Mouse (Mus musculus) urinary bladder, postnatal 36 days (tissue): Measurements from ENCODE around the gene Flt4.
"Not testable (repeated sequence)": the region's sequence is repeated elsewhere in the genome, so short reads cannot be mapped to it uniquely, and the experiment has no call there.

ENCODE experiments used
- DNase-seq, 2 experiments: peaks; one replicate each; pipeline ENCODE4 v3.0.0; 2022; ENCODE audit warnings: low spot score in 2 of 2, mixed read lengths in 1 of 2

Flt4 gene

DNA sequence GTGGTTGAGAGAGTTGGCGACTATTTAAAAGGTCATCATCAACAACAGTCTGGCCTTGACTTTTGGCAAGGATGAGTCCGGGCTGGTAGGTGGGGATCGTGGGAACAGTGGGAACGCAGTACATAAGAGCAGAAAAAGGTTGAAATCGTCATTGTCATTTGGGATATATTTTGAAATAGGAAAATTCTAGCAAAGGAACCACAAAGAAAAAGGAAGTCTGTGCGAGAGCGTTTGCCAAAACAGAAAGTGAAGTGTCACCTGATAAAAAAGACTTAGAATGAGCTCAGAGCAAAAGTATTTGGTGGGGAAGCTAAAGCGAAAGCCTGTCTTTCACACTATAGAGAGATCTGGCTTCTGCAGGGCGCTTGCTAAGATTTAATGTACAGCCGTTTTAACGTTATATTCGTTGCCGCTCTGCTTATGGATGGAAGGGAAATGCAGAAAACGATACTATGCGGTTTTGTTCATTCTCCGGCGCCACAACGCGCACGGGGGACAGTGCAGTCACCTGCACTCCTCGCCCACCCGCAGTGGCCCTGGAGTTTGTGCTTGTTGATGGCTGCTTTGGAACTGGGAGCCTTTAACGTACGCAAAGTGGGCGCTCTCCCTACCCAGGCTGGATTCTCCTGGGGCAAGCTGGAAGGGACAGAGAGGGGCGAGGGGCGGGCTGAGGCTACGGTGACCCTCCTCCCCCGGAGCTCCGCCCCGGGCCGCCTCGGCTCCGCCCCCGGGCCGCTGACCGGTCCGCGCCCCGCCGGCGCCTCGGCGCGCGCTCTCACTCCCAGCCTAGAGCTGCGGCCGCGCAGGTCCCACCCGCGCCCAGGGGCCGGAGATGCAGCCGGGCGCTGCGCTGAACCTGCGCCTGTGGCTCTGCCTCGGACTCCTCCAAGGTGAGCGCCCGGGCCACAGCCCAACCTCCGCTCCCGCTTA, at the start of gene Flt4:
TSS of gene Flt4 (plus strand) at position 326 of the 930 bp plus-strand sequence.
- DNase-seq = not testable (repeated sequence)

DNA sequence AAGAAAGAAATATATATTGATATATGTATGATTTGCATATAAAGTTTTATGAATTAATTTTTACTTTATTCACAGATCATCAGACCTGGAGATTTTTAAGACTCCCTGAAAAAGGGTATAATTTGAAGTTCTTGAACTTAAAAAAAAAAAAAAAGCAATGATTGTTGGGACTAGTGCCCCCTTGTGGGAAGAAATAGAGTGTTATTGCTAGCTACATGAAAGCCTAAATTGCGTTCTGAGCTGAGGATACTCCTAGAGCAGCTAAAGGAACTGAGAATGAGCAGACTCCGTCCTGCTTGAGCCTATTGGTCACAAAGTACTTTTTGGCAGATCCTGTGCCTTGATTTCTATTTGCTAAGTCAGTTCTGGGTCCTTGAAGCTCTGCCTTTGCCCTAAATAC, 34.0 kb upstream of the Flt4 start:
- DNase-seq = not testable (repeated sequence)

DNA sequence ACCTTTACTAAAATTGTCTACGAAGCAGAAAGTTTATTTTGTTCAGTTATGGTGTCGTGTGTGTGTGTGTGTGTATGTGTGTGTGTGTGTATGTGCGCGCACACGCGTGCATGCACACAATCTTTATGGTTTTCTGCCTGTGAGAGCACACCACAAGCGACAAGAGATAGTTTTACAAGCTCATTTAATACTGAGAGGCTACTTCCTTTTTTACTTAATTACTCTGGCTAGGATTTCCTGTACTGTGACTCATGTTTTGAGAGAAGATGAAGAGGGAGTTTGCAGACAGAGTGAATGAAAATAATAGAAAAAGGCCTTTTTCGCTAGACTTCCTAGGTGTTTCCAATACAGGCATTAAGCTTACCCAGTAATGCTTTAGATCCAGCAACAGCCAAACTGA, 28.6 kb upstream of the Flt4 start:
- DNase-seq = not testable (repeated sequence)

DNA sequence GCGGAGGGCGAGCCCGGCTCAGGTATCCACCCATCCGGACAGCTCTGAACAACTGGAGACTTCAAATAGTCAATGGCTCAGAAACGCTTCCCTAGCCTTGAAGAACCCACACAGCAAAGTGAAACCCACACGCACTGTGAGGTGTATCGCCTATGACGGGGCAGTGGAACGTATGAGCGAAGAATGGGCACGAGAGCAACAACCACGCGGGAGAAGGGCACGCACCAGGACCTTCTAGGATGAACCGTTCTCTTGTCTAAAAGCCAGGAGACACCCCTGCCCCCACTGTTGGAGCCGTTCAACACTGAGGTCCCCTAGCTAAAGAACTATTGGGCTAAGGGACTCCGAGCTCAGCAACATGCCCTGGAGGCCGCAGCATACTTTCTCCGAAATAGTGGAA, 18.9 kb upstream of the Flt4 start:
- DNase-seq = no peak

DNA sequence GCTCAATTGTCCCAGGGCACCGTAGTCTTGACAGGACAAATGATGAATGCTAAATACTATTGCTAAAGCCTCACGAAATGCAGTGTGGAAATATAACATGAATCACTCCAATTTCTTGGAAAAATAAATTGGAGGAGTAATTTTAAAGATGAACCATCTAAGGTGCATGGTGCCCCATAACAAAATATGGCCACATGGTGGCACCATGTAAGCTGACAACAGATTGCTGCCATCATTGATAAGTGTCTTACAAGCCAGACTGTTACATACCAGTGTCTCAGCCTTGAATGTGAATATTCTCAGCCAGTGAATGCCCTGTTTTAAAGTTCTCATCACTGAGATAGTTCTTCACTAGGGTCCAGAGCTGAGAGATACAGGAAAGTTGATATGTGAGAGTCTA, 11.9 kb upstream of the Flt4 start:
- DNase-seq = not testable (repeated sequence)

DNA sequence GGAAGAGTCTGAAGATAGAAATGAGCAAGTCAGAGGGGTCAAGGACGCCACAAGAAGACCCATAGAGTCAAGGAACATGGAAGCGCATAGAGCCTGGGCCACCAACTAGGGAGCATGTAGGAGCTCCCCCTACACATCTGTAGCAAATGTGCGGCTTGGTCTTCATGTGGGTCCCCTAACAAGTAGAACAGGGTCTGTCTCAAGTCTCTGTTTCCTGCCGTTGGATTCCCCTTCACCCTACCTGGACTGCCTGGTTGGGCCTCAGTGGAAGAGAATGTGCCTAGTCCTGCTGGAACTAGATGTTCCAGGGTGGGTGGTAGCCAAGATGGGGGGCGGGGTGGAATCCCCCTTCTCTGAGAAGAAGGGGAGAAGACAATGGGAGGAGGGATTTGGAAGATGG, 757 bp upstream of the Flt4 start:
- DNase-seq = not testable (repeated sequence)

DNA sequence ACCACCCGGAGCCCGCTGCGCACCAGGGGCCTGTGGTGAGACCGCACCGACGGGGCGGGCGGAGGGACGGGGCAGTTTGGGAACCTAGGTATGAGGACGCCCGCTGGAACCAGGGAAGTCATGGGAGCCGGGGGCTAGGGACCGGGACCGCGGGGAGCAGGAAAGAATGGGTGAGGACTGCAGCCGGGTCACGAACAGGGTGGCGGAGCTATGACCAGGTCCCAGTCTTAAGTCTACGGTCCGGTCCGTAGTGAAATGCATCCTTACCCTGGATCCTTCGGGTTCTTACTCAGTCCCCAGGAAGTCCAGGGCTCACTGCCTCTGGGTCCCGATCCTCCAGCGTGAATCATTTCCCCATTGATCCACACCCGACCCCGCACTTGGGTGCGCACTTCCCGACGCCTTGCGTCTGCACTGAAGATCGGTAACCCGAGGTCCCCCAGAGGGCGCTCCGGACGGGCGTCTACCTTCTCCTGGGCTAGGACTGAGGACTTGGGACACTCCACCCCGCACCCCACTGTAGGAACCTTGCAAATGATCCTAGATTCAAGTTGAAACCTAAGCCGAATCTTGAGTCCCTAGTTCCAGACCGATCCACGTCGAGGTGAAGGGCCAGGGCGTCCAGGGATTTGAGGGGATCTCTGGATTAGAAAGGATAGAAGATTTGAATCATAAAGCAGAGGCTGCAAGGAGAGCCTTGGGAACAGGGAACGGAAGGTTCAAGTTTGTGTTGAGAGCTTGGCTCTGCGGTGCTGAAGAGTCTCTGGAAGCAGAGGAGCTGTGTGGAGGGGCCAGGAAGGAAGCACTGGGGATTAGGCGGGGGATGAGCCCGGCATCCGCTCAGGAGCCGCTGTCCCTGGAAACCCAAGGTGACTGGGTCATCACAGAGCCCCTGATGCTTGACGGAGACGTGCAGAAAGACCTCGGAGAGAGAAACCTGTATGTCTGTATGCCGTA, 1.1 kb downstream of the Flt4 start:
- not testable (repeated sequence) for DNase-seq

DNA sequence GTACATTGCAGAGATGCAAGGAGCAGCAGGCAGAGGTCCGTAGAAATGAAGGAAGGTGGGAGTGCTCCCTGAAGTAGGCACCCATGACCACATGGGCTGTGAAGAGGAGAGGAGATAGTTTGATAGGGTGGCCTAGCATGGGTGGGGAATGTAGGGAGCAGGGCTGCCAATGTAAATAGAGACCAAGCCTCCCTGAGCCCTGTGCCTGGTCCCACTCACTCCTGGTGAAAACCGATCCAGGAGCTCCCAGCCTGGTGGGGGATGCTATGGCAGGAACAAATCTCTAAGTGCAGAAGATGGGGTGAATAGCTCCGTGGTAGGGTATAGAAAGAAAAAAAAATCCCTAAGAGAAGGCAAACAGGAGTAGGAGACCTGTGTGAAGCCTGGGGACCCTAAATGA, 2.3 kb downstream of the Flt4 start:
- DNase-seq = not testable (repeated sequence)

DNA sequence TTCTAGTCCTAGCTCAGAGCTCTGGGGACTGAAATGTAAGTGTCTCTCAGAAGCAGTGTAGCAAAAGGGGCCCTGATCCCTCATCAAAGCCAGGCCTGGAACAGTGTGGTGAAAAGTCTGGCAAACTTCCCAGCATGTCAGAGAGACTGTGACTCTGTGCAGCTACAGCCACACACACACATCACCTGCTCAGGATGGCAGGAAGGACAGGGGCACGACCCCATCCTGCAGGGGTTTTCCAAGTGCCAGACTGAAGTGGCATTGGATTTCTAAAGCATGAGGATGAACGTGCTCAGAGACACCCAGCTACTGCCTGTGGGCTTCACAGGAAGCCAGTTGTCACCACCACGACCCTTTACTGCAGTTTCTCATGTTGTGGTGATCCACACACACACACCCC, 3.1 kb downstream of the Flt4 start:
- no peak for DNase-seq

DNA sequence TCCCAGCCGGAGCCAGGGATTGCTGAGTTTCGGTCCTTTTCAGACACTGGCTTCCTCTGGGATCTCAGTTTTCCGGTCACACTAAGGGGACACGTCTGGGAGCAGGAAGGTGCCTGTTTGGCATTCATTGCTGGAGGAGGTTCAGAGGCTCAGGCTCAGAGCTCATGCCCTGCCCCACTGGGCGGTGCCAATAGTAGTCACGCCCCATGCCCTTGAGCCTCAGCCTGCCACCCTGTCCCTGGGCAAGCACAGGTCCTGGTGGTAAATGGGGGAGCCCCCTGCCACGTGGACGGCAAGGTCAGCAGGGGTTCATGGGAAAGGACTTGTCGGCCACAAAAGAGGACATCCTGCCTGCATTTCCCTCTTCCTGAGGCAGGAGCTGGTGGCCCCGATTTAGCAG, 4.3 kb downstream of the Flt4 start:
- DNase-seq = no peak

DNA sequence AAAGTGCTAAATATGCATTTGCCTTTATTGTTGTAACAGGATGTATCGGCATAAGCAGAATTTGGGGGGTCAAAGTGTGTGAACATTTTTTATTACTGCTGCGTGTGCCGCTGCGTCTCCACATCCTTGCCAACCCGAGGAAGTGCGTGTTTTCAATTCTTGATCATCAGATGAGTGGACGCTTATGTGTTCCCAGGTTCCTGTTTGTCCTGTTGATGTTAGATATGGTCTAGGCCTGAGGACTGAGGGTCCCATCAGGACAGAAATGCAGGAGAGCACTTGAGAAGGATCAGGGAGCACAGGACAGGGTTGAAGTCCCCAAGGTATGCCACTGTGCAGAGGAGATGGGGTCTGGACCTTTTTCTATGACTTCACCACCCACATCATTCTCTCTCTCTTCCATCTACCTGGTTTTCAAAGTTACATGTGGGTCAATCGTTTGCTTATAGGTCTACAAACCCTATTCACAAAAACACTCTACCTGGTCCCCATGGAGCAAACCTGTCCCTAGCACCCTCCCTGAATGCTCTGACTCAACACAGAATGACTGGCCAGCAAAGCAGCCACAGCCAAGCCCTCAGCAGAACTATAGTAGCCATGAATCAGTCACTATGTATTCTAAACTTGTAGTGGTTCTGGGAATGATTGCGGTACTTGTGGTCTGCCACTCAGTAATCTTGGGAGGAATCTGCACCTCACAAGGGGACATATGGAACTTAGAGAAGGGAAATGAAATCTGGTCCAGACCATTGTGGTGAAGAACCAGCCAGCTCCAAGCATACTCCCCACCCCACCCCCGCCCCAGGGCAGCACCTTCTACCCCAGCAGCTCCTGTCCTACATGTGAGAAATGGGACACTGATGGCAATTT, 7.0 kb downstream of the Flt4 start:
- DNase-seq = no peak

DNA sequence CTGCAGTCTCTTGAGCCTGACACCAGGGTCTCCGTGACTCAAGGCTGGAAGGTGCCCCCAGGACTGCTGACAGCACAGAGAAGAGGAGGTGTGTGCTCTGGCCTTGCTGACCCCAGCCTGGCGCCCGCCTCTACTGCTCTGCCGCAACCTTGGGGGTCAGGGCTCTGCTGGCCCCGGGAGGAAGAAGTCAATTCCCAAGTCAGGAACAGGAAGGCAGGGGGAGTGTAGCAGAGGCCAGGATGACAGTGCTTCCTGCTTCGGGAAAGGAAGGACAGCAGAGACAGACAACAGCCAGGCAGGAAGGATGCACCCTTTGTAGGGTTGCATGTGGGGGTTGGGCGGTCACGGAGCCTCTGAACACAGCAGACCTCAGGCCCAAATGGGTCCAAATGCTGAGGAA, 9.4 kb downstream of the Flt4 start:
- DNase-seq = no peak

DNA sequence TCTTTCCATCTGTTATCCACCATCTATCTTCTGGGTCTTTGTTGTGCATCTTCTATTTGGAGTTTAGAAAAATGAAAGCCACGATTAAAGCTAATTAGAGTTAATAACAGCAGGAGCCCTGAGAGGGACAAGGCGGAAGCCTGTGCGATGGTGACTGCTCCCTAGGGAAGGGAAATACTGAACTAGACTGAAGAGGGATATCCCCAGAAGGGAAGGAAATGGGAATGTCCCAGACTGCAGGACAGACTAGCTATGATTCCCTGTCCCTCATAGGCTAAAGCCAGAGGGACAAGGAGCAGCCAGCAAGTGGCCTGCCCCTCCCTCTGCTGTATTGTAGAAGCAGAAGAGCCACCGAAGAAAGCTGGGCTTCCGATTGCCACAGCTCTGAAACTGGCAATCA, 12.9 kb downstream of the Flt4 start:
- no peak for DNase-seq

DNA sequence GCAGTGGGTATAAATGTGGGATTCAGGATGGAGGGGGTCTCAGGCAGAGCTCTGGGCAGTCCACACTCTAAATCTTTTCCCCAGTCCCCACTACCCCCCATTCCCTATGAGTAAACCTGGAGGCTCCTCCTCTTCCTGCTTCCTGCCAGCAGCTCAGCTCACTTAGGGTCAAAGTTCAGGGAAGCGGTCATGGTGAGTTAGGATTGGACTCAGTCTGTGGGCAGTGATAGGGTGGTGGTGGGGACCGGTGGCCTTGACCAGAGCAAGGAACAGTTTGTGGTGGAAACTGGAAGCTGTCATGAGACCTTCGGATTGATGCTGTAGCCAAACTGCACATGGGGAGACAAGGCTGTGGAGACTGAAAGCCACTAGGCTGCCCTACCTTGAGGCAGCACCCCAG, 15.1 kb downstream of the Flt4 start:
- DNase-seq = no peak

DNA sequence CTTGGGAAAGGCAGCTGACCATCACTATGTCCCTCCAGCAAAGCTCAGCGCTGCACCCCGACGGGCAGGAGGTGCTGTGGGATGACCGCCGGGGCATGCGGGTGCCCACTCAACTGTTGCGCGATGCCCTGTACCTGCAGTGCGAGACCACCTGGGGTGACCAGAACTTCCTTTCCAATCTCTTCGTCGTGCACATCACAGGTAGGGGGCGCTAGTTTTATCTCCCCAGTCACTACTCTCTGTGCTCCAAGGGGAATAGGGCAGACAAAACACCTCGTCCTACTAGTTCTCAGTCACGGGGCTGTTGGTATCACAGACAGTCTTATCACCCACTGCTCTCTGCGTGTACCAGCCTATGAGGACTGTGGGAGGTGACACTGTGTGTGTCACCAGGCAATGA, 16.8 kb downstream of the Flt4 start:
- no peak for DNase-seq

DNA sequence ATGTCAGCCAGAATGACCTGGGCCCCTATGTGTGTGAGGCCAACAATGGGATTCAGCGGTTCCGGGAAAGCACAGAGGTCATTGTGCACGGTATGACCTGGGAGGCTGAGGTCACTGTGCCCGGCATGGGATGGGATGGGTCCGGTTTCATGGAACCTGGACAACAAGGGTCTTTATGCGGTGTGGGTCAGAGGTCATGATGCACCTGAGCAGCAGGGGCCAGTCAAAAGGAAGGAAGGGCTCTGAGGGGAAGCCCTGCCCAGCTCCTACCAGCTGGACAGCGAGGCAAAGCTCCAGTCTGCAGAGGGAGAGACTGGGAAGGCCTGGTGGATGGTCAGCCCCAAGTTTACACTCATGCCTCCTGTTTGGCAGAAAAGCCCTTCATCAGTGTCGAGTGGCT, 17.7 kb downstream of the Flt4 start:
- DNase-seq = no peak

DNA sequence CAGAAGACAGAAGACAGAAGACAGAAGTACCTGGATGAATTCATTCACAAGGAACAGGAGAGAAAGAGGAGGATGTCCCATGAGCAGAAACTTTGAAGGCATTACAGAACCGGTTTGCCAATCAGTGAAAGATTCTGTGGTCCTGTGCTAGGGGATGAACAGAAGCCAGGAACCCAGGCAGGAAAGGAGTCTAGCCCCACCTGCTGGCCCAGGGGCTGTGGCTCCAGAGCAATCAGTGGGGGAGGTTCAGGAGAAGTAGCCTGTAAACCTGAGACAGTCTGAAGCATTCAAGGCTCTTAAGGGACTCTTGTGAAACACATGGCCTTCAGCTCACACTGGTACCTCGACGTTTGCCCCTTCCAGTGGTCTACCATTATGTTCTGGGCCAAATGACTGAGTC, 22.1 kb downstream of the Flt4 start:
- DNase-seq = no peak

DNA sequence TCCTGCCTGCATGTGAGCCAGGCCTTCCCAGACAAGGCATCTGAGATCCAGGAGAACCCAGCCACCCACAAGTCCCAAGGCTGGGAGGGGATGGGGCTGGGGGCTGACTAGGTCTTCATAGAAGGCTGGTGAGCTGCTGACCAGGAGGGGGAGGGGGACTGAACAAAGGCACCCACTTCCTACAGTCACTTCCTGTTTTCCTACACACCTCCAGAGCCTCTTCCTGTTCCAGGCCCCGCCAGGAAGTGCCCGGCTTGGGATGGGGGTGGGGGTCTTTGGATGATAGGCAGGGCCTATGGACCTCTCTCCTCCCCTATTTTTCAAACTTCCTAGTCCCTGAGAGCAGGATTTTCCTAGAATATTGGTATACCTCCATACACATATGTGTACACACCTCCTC, 23.2 kb downstream of the Flt4 start:
- no peak for DNase-seq

DNA sequence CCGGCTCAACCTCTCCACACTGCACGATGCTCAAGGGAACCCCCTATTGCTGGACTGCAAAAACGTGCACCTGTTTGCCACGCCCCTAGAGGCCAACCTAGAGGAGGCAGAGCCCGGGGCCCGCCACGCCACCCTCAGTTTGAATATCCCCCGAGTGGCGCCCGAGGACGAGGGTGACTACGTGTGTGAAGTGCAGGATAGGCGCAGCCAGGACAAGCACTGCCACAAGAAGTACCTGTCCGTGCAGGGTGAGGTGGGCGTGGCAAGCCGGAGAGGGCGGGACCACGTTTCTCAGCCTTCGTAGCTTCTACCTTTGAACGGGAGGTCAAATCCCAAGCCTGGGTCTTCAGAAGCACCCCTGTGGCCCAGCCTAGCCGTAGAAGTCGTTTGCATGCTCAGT, 25.0 kb downstream of the Flt4 start:
- no peak for DNase-seq

DNA sequence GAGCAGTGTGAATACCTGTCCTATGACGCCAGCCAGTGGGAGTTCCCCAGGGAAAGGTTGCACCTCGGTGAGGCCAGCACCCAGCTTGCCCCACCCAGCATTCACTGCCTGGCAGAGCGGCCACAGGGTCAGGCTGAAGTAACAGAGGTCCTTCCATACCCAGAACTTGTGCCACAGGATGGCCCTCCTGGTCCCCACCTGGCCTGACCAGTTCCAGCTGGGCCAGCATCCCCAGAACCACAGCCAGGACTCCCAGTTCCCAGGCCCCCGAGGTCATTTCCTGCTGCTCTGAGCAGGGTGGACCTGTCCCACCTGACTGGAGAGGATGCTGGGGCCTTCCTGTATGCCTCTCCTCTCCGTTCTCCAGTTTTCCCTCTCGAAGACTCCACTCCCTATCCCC, 26.6 kb downstream of the Flt4 start:
- DNase-seq = no peak

DNA sequence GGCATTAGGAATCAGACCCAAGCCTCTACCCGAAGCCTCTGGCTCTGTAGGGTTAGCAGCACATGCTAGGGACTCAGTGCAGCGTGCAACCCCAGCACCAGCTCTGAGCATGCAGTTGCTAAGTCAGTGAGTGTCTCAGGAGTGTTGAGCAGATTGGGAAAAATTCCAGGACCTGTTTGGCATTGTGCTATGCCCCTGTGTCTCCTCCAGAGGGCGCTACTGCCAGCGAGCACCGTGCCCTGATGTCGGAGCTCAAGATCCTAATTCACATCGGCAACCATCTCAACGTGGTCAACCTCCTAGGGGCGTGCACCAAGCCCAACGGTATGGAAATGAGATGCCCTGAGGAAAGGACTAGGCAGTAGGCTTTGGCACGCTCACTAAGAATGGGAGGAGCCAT, 27.4 kb downstream of the Flt4 start:
- DNase-seq = no peak

DNA sequence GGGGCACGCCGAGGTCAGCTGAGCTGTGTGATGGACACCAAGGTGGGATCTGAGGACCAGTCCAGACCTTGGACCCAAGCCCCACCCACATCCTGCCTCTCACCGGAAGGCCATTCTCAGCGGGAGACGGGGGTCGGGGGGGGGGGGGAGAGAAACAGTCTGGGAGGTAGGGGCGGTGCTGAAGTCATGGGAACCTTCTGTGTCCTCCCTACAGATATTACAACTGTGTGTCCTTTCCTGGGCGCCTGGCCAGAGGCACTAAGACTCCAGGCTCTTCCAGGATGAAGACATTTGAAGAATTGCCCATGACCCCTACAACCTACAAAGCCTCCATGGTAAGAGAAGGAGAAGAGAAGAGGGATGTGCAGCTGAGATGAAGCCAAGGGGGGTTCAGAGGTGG, 36.6 kb downstream of the Flt4 start:
- DNase-seq = no peak
